Mouse (Mus musculus) megakaryocyte, embryonic 14.5 days (primary cell): ENCODE measurements around the gene Hes2. TPM values are rescaled to one million over a fixed set of nuclear protein-coding genes. Genes with fewer than 3 reads are reported as not detected.
A peak's percentile ranks its signal among the peaks of the same experiment; 100 is the strongest.

Source experiments
- H3K27me3 ChIP-seq: replicated peaks from 2 replicates; pipeline ENCODE3; 2012; ENCODE audit warnings: inconsistent platforms
- H3K36me3 ChIP-seq: replicated peaks from 2 replicates; pipeline ENCODE3; 2012; ENCODE audit warnings: low read length, inconsistent platforms, mixed read lengths
- H3K4me1 ChIP-seq: 2 replicates; pipeline ENCODE4 v1.6.1; 2012; ENCODE audit warnings: inconsistent platforms
- H3K4me3 ChIP-seq: replicated peaks from 2 replicates; pipeline ENCODE3; 2012; ENCODE audit warnings: moderate library complexity, mild to moderate bottlenecking, inconsistent platforms
- H3K9me3 ChIP-seq: 2 replicates; pipeline ENCODE4 v1.6.1; 2012; ENCODE audit warnings: inconsistent platforms
- FLI1 ChIP-seq: IDR thresholded peaks from 2 replicates; pipeline ENCODE4 v1.6.1; 2012; ENCODE audit warnings: low read length, inconsistent platforms, mixed read lengths
- GATA1 ChIP-seq: IDR thresholded peaks from 3 replicates; pipeline ENCODE4 v1.6.1; 2012; ENCODE audit warnings: mixed read lengths, low read length, inconsistent platforms, borderline replicate concordance
- polyA plus RNA-seq: library from polyadenylated mRNA; stranded (reverse); fragments of >175 nt; gene quantifications from 2 replicates; pipeline ENCODE4 v1.2.3, GENCODE M21; 2012; ENCODE audit warnings: low replicate concordance; ENCODE audit not compliant: insufficient read depth

The Hes2 gene
- polyA plus RNA-seq, 1 experiment: not detected

DNA sequence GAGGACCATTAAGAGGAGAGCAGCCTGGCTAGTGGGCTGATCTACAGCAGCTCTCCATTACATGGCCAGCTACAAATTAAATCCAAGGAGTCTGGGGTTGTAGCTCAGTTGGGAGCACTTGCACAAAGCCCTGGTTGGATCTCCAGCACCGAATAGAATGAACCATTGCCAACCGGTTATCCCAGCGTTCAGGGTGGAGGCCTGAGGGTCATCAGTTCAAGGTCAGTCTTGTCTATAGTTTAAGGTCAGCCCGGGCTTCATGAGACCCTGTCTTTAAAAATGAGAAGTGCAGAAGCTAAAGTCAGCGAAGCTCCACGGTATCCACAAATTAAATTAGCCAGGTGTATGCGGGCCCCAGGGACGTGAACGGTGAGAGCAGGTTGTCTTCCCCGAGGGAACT lies 11.6 kb downstream of the Hes2 start:
- H3K9me3 ChIP-seq: peaks cover 40% of the 10 kb centered on the region
- peaks cover 29% of the 10 kb centered on the region for H3K27me3 ChIP-seq
- no peak for TF ChIP-seq GATA1
- TF ChIP-seq FLI1: no peak
- H3K4me3 ChIP-seq: no peak overlapping the region
- H3K4me1 ChIP-seq: peaks cover 23% of the 10 kb centered on the region
- no peaks in the 10 kb centered on the region for H3K36me3 ChIP-seq

DNA sequence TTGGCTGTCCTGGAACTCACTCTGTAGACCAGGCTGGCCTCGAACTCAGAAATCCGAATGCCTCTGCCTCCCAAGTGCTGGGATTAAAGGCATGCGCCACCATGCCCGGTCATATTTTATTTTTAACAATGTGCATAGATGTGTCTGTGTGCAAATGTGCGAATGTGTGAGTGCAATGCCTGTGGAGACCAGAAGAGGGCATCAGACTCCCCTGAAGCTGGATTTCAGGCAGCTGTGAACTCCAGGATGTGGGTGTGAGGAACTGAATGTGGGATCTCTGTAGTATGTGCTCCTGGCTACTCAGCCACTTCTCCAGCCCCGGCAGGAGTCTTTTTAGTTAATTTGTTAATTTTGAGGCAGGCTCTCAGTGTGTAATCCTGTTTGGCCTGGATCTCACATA lies 12.9 kb downstream of the Hes2 start:
- peaks cover 32% of the 10 kb centered on the region for H3K27me3 ChIP-seq

DNA sequence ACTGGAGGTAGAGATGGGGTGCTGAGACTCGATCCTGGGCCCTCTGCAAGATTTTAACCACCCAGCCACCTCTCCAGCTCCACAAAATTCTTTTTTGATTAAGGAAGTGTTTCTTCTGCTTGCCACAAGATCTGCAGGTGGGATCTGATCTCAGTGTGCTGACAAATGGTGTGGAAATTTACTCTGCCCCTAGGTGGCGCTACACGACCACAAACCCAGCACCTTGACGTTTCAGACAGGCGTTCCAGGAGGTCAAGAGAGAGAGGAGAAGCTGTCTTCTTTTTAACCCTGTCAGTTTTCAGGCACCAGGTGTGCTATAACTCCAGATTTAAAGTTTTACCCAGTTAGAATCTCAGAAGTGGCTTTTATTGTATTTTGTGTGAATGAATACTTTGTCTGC lies 14.4 kb downstream of the Hes2 start:
- Histone ChIP-seq H3K27me3 (peaks cover 31% of the 10 kb centered on the region), H3K4me3 (no peak overlapping the region), H3K36me3 (no peaks in the 10 kb centered on the region), H3K9me3 (peaks cover 40% of the 10 kb centered on the region), H3K4me1 (peaks cover 29% of the 10 kb centered on the region)
- TF ChIP-seq FLI1: no peak
- TF ChIP-seq GATA1: no peak

More for the DNA sequence above, 12.9 kb downstream of the Hes2 start:
- Histone ChIP-seq H3K36me3 (no peaks in the 10 kb centered on the region), H3K9me3 (peaks cover 40% of the 10 kb centered on the region), H3K4me3 (no peak overlapping the region), H3K4me1 (peaks cover 19% of the 10 kb centered on the region)
- TF ChIP-seq FLI1 (no peak), GATA1 (no peak)

DNA sequence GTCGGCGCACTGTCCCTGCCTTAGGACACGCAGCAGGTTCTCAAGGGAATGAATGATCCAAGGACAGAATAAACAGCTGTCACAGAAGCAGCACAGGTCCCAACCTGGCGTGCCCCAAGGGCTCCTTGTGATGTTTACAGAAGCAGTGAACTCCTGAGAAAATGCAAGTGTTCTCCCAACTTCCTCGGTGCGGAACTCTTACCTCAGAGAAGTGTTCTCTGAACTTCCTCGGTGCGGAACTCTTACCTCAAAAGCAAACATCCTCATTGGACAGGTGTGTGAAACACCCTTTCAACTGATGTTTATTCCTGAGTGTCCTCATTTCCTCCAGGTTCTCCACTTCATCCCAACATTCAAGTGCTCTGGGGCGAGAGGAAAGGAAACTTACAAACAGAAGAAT lies 15.3 kb downstream of the Hes2 start:
- H3K4me1 ChIP-seq: peaks cover 37% of the 10 kb centered on the region
- no peak overlapping the region for H3K4me3 ChIP-seq
- peaks cover 26% of the 10 kb centered on the region for H3K27me3 ChIP-seq
- H3K9me3 ChIP-seq: peaks cover 38% of the 10 kb centered on the region
- TF ChIP-seq FLI1 (no peak), GATA1 (no peak)
- no peaks in the 10 kb centered on the region for H3K36me3 ChIP-seq

DNA sequence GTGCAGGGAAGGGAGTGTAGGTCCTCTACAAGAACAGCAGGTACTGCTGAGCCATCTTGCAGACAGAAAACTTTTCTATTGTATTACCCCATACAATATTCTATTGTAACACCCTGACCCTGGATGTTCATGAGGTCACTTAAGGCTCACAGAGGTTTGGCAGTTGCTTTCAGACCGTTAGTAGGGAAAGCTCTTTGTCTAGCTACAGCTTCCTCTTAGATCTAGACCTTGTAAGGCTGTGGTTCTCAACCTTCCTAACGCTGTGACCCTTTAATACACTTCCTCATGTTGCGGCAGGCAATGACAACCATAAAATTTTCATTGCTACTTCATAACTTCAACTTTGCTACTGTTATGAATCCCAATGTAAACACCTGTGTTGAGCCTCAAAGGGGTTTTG lies 18.0 kb downstream of the Hes2 start:
- H3K27me3 ChIP-seq: peaks cover 10% of the 10 kb centered on the region
- no peak for TF ChIP-seq GATA1
- no peak for TF ChIP-seq FLI1
- H3K9me3 ChIP-seq: peaks cover 17% of the 10 kb centered on the region
- peaks cover 47% of the 10 kb centered on the region for H3K4me1 ChIP-seq
- peaks cover 6% of the 10 kb centered on the region for H3K36me3 ChIP-seq
- H3K4me3 ChIP-seq: no peak overlapping the region

DNA sequence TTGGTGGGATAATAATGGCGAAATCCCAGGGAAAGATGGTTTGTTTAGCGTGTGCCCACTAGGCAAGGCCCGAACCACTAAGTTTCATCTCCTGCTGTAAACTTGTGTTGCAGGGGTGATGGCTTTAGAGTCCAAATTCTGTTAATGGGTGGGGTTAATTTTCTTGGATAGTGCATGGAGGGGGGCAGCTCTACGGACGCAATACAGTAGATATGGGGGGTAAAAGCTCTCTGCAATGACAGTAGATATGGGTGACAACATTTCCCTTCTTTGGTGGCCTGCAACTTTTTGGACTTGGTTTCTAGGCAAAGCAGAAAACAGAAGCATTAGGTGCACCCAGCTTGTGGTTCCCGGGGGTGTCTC lies 18.5 kb downstream of the Hes2 start:
- Histone ChIP-seq H3K4me3 (peak overlapping the region; percentile 96), H3K27me3 (peaks cover 10% of the 10 kb centered on the region), H3K36me3 (peaks cover 8% of the 10 kb centered on the region), H3K9me3 (peaks cover 17% of the 10 kb centered on the region), H3K4me1 (peaks cover 47% of the 10 kb centered on the region)
- TF ChIP-seq FLI1 (no peak), GATA1 (no peak)

DNA sequence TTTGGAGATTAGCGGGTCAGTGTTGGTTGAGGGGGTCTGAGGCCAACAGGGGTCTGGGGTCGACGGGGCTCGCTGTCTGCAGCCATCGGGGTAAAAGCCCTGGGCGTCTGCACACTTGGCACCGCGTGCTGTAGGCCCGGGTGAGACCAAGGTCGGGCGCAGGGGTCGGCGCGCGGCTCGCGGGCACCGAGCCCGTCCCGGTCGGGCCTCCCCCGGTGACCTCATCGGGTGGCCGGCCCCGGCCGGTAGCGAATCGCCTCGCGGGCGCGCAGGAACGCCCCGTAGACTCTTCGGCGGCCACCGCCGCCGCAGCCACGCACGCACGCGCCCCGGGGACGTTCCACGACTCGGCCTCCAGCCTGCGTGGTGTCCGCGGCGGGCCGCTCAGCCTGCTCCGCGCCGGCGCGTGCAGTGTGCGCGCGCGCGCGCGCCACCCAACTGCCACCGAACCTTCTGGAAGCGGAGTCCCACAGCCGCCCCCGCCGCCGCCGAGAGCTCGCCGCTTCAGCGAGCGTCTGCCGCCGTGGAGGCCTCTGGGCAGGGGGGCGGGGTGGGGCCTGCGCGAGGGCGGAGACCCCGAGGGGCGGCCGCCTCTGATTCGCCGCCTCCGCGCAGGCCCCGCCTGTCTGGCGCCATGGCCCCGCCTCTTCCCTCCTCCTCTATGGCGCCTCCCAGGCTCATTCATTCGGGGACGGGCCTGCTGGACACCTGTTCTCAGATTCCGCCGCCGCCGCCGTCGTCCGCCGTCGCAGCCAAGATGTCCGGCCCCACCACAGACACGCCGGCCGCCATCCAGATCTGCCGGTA lies 19.1 kb downstream of the Hes2 start, which contains the start of gene Acot7:
Acot7 (plus strand) TSS at position 598 of the 807 bp plus-strand sequence.
- H3K4me1 ChIP-seq: peaks cover 47% of the 10 kb centered on the region
- TF ChIP-seq FLI1 (no peak), GATA1 (no peak)
- peaks cover 14% of the 10 kb centered on the region for H3K36me3 ChIP-seq
- peak within 1 kb of the TSS; percentile 96 for H3K4me3 ChIP-seq
- H3K27me3 ChIP-seq: peaks cover 10% of the 10 kb centered on the region
- peaks cover 12% of the 10 kb centered on the region for H3K9me3 ChIP-seq

DNA sequence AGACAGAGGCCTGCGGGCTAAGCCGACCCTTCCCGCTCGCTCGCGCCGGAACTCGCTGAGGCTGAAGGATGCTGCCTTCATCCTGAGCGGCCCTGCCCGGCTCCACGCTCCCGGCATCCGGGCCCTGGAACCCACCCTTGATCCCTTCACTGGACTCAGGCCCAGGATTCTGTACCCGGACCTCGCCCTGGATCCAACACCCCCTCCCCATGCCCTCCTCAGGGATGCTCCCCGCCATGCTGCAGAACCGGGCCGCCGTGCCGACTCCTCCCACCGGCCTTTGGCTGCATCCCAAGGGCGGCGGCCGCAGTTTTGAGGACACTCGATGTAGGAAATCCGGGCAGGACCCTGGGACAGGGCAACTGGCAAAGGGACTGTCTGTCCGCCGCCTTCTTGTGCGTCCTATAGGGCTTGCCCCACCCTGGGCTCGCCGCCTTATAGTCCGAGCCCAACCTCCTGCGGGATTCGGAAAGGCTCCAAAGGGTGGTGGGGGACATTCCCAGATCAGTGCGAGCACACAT lies 19.7 kb downstream of the Hes2 start:
- H3K27me3 ChIP-seq: peaks cover 10% of the 10 kb centered on the region
- peaks cover 47% of the 10 kb centered on the region for H3K4me1 ChIP-seq
- peak overlapping the region; percentile 96 for H3K4me3 ChIP-seq
- TF ChIP-seq GATA1 (no peak), FLI1 (no peak)
- peaks cover 18% of the 10 kb centered on the region for H3K36me3 ChIP-seq
- H3K9me3 ChIP-seq: peaks cover 5% of the 10 kb centered on the region

DNA sequence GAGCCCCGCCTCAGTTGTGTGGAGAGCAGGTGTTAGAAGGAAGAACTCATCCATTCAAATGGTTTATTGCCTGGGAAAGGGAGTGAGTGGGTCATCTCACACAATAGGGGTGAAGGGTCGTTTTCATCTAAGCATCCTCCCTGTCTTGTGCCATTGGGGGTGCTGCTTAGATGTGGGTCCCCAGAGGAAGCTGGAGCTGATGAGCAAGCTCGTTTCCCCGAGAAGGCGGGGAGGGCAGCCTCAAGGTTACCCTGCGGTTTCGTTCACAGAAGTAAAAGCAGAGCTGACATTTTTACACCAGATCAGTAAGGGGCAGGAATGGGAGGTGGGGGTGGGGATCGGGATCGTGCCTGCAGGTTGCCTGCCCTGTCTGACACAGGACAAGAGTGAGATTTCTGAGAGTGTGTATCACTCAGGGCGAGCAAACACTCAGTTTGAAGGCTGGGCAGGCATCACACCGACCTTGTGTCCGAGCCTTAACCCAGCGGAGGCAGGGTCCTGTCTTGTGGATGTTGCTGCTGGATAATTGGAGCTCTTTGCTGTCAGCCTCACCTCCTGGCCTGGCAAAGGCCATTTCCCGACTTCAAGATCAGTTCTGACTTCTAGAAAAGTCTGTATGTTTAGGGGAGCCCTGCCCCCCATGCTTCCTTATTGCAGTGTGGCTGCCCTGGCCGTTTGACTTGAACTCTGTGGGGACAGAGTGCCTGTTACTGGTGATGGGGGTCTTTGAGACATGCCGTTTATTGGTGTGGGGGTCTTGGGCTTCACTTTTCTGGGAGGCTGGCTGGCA lies 20.4 kb downstream of the Hes2 start:
- Histone ChIP-seq H3K9me3 (no peaks in the 10 kb centered on the region), H3K36me3 (peaks cover 23% of the 10 kb centered on the region), H3K4me3 (peak overlapping the region; percentile 96), H3K4me1 (peaks cover 53% of the 10 kb centered on the region), H3K27me3 (peaks cover 6% of the 10 kb centered on the region)
- TF ChIP-seq FLI1 (no peak), GATA1 (no peak)
